Mouse (Mus musculus) heart, embryonic 16.5 days (tissue): Measurements from ENCODE around the gene Six5. TPM values are rescaled to one million over a fixed set of nuclear protein-coding genes. Genes with fewer than 3 reads are reported as not detected.

ENCODE experiments used
- ATAC-seq: fragments of 200-750 bp; cut with Nextera tagmentation; replicated peaks from 2 replicates; pipeline ENCODE4 v1.8.0; 2017; ENCODE audit warnings: moderate number of reproducible peaks; ENCODE audit not compliant: insufficient read depth, low FRiP score; ENCODE audit errors: extremely low read depth
- H3K27ac ChIP-seq: fragments of 300-500 bp; sonication (generic); 2 replicates; pipeline ENCODE4 v1.5.1; 2014; ENCODE audit warnings: mild to moderate bottlenecking, low read length, control low read depth, moderate library complexity
- H3K27me3 ChIP-seq: fragments of 300-500 bp; sonication (generic); 2 replicates; pipeline ENCODE4 v1.6.1; 2014; ENCODE audit warnings: low read length, mixed read lengths; ENCODE audit not compliant: control insufficient read depth, insufficient read depth
- H3K36me3 ChIP-seq: fragments of 300-500 bp; sonication (generic); 2 replicates; pipeline ENCODE4 v1.6.1; 2014; ENCODE audit not compliant: control insufficient read depth, insufficient read depth
- H3K4me1 ChIP-seq: fragments of 300-500 bp; sonication (generic); 2 replicates; pipeline ENCODE4 v1.6.1; 2014; ENCODE audit warnings: low read length, mixed read lengths; ENCODE audit not compliant: control insufficient read depth, insufficient read depth
- H3K4me2 ChIP-seq: fragments of 300-500 bp; sonication (generic); 2 replicates; pipeline ENCODE4 v1.6.1; 2014; ENCODE audit warnings: low read depth, mild to moderate bottlenecking, control low read depth, low read length
- H3K4me3 ChIP-seq: fragments of 300-500 bp; sonication (generic); 2 replicates; pipeline ENCODE4 v1.5.1; 2014; ENCODE audit warnings: mild to moderate bottlenecking, control low read depth, low read length
- H3K9ac ChIP-seq: fragments of 300-500 bp; sonication (generic); 2 replicates; pipeline ENCODE4 v1.6.1; 2014; ENCODE audit warnings: low read length, control low read depth
- H3K9me3 ChIP-seq: fragments of 300-500 bp; sonication (generic); replicated peaks from 2 replicates; pipeline ENCODE4 v1.6.1; 2016; ENCODE audit warnings: low read length; ENCODE audit not compliant: control insufficient read depth
- WGBS: fragments of 180-500 bp; shearing (Covaris S2); extraction: QIAGEN DNeasy Blood & Tissue Kit; methylation state at CpG from one replicate; pipeline ENCODE4 v1.1.7; 2014; 5-methylcytosine and 5-hydroxymethylcytosine counted together
- polyA plus RNA-seq: library from polyadenylated mRNA; unstranded; fragments of >200 nt; fragmentation: Nextera tagmentation; extraction: Ambion mirVana; gene quantifications from 2 replicates; pipeline ENCODE4 v1.2.1, GENCODE M21; 2015

Gene Six5
- polyA plus RNA-seq, 1 experiment from 2014 or later, result 5.1 TPM

DNA sequence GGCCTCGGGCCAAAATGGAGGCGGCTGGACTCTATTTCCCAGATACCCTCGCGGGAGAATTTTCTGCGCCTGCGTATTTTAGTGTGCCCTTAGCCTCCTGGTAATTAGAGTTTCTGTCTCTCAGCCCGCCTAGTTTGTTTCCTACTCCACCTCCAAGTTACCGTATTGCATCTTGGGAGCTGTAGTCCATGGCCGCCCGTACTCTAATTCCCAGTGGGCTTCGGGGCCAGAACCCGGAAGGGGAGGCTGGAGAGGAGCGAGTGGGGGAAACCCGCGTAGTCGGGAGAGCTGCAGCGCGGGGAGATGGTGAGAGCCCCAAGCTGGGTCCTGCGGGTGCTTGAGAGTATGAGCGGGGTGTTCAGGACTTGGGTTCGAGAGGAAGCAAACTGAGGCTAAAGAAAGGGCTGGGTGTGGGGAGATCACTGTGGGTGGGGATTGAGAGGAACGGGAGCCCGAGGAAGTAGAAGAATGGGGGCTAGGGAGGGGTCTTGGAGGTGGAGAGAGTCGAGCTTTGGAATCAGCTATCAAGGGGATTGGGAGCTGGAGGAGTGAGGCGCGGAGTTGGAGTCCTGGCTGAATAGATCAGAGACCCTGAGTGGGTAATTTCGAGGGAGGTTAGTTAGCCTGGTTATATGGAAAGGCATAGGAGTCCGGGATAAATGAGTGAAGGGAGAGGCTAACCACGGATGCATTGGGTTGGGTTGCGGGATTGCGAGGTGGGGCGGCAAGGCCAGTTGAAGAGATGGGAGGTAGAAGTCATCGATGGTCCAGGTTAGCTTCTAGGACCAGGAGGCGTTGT is 25.4 kb downstream of the Six5 start, which contains the start of gene Fbxo46:
Fbxo46 (plus strand) TSS at position 229 of the 799 bp plus-strand sequence.
- Histone ChIP-seq H3K4me1 (peaks cover 16% of the 10 kb centered on the region), H3K27me3 (no peaks in the 10 kb centered on the region), H3K36me3 (no peaks in the 10 kb centered on the region), H3K9ac (peak within 1 kb of the TSS; percentile 73), H3K4me3 (peak within 1 kb of the TSS; percentile 62), H3K4me2 (peak within 1 kb of the TSS; percentile 78), H3K9me3 (peaks cover 7% of the 10 kb centered on the region), H3K27ac (no peak within 1 kb of the TSS)
- ATAC-seq, result peak; percentile 94
- 2% methylated on average over 34 of the region's 34 CpGs for WGBS

DNA sequence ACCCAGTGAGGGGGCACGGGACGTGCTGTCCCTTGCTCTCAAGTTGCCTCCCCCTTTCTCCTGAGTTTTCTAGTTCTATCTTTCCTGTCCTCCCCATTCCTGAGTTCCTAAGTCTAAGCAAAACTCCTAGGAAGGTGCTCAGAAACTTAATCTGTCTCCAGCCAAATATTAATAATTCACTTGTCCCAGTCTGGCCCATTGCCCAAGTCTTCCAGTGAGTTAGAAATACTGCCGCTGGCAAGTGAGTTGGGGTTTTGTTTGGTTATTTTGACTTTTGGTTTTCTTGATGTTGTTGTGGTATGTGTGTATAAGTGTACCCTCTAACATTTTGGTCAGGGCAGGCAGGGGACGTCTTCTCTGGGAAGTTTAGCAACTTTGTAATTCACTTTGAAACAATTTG is 27.3 kb downstream of the Six5 start:
- H3K27ac ChIP-seq, result no peak overlapping the region
- no peaks in the 10 kb centered on the region for H3K27me3 ChIP-seq
- 87% methylated on average over 4 of the region's 4 CpGs for WGBS
- H3K36me3 ChIP-seq, result no peaks in the 10 kb centered on the region
- no peak overlapping the region for H3K9ac ChIP-seq
- H3K4me3 ChIP-seq, result no peak overlapping the region
- H3K9me3 ChIP-seq, result peaks cover 7% of the 10 kb centered on the region
- ATAC-seq, result no peak
- peaks cover 16% of the 10 kb centered on the region for H3K4me1 ChIP-seq
- H3K4me2 ChIP-seq, result no peak overlapping the region

- ATAC-seq, result no peak
- no peaks in the 10 kb centered on the region for H3K27me3 ChIP-seq
- no peak overlapping the region for H3K4me2 ChIP-seq
- H3K4me1 ChIP-seq, result peaks cover 11% of the 10 kb centered on the region
- no peaks in the 10 kb centered on the region for H3K9me3 ChIP-seq
- H3K9ac ChIP-seq, result no peak overlapping the region
- WGBS, result 87% methylated on average over 6 of the region's 6 CpGs
- no peak overlapping the region for H3K27ac ChIP-seq
- H3K4me3 ChIP-seq, result no peak overlapping the region
- H3K36me3 ChIP-seq, result no peaks in the 10 kb centered on the region
Observed at GRCm38 (mm10) chr7:19124713-19125112, 30.3 kb downstream of the Six5 start.

DNA sequence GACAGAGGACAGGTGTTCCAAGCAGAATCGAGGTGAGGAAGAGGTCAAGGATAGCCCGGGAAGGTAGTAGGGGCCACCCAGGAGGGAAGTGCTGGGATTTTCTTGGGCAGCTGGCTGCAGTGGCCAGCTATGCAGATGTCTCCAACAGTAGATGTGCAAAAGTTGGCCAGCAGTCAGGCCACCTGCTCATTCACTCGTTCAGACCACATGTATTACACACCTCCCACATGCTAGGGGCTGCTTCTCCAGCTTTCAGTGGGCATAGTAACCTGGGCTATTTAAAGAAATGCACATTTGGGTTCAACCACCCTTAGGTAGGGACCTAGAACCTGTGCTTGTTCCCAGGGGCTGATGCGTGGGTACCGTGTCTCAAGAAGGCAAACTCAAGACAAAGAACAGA is 33.4 kb downstream of the Six5 start:
- Histone ChIP-seq H3K9ac (no peak overlapping the region), H3K4me3 (no peak overlapping the region), H3K36me3 (no peaks in the 10 kb centered on the region), H3K4me1 (peaks cover 9% of the 10 kb centered on the region), H3K9me3 (no peaks in the 10 kb centered on the region), H3K27me3 (no peaks in the 10 kb centered on the region), H3K27ac (no peak overlapping the region), H3K4me2 (no peak overlapping the region)
- 85% methylated on average over 5 of the region's 5 CpGs for WGBS
- no peak for ATAC-seq

DNA sequence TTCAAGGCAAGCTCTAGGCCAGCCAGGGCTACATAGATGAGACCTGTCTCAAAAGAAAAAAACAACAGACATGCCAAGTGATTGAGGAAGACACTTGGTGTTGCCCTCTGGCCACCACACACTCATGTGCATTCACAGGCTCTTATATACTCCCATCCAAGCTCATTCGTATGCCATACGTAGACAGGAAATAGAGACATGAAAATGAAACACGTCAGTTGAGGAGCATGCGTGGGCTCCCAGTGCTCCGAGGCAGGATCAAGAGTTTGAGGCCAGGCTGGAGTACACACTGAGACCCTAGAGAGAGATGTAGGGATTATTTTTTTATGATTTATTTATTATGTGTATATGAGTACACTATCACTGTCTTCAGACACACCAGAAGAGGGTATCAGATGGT is 35.0 kb downstream of the Six5 start:
- 88% methylated on average over 5 of the region's 5 CpGs for WGBS
- Histone ChIP-seq H3K9me3 (no peaks in the 10 kb centered on the region), H3K27ac (no peak overlapping the region), H3K27me3 (no peaks in the 10 kb centered on the region), H3K4me1 (peaks cover 9% of the 10 kb centered on the region), H3K4me3 (no peak overlapping the region), H3K9ac (no peak overlapping the region), H3K4me2 (no peak overlapping the region), H3K36me3 (no peaks in the 10 kb centered on the region; the same call in 1 of the 2 replicates)
- no peak for ATAC-seq

- H3K4me3 ChIP-seq, result peak overlapping the region; percentile 63
- no peak for ATAC-seq
- peak overlapping the region; percentile 79 for H3K4me2 ChIP-seq
- H3K27ac ChIP-seq, result peak overlapping the region; percentile 91
- H3K9me3 ChIP-seq, result no peaks in the 10 kb centered on the region
- peaks cover 7% of the 10 kb centered on the region for H3K36me3 ChIP-seq
- WGBS, result 26% methylated on average over 4 of the region's 4 CpGs
- H3K9ac ChIP-seq, result peak overlapping the region; percentile 70
- H3K4me1 ChIP-seq, result peaks cover 9% of the 10 kb centered on the region
- H3K27me3 ChIP-seq, result no peaks in the 10 kb centered on the region
Observed at GRCm38 (mm10) chr7:19130657-19131056, 36.3 kb downstream of the Six5 start.

- H3K27me3 ChIP-seq, result no peaks in the 10 kb centered on the region
- peak overlapping the region; percentile 63 for H3K4me3 ChIP-seq
- ATAC-seq, result peak; percentile 100
- peaks cover 9% of the 10 kb centered on the region for H3K4me1 ChIP-seq
- H3K9ac ChIP-seq, result peak overlapping the region; percentile 70
- no peaks in the 10 kb centered on the region for H3K9me3 ChIP-seq
- under 1% methylated on average over 39 of the region's 39 CpGs for WGBS
- peak overlapping the region; percentile 91 for H3K27ac ChIP-seq
- H3K4me2 ChIP-seq, result peak overlapping the region; percentile 79
- peaks cover 15% of the 10 kb centered on the region for H3K36me3 ChIP-seq
Observed at GRCm38 (mm10) chr7:19131324-19131848, 37.0 kb downstream of the Six5 start.

GRCm38 (mm10) chr7:19136168-19136567 is 41.8 kb downstream of the Six5 start:
- Histone ChIP-seq H3K9me3 (no peaks in the 10 kb centered on the region), H3K27me3 (no peaks in the 10 kb centered on the region), H3K4me1 (peaks cover 4% of the 10 kb centered on the region; the same call in 1 of the 2 replicates), H3K4me3 (no peak overlapping the region), H3K9ac (no peak overlapping the region), H3K36me3 (peaks cover 46% of the 10 kb centered on the region), H3K4me2 (no peak overlapping the region), H3K27ac (no peak overlapping the region)
- WGBS, result 87% methylated on average over 13 of the region's 13 CpGs
- no peak for ATAC-seq

GRCm38 (mm10) chr7:19136673-19137334 is 42.4 kb downstream of the Six5 start:
- 88% methylated on average over 38 of the region's 38 CpGs for WGBS
- no peaks in the 10 kb centered on the region for H3K27me3 ChIP-seq

More at GRCm38 (mm10) chr7:19136673-19137334, 42.4 kb downstream of the Six5 start:
- no peaks in the 10 kb centered on the region for H3K9me3 ChIP-seq
- H3K36me3 ChIP-seq, result peaks cover 47% of the 10 kb centered on the region
- H3K27ac ChIP-seq, result no peak overlapping the region
- H3K9ac ChIP-seq, result no peak overlapping the region
- H3K4me2 ChIP-seq, result no peak overlapping the region
- no peak for ATAC-seq
- H3K4me3 ChIP-seq, result no peak overlapping the region
- H3K4me1 ChIP-seq, result peaks cover 4% of the 10 kb centered on the region; the same call in 1 of the 2 replicates
